Mouse (Mus musculus) liver, embryonic 14.5 days (tissue): Measurements from ENCODE around the gene Mmgt2. TPM values are rescaled to one million over a fixed set of nuclear protein-coding genes. Genes with fewer than 3 reads are reported as not detected.

Experiments used
- ATAC-seq: fragments of 200-750 bp; cut with Nextera tagmentation; 2 replicates; pipeline ENCODE4 v1.8.0; 2017; ENCODE audit warnings: moderate number of reproducible peaks, mild to moderate bottlenecking, moderate library complexity; ENCODE audit not compliant: insufficient read depth
- DNase-seq, 3 experiments: peaks; one replicate each; pipeline ENCODE4 v3.0.0-alpha.2; 2012 to 2013; ENCODE audit warnings: low read depth in 3 of 3, low spot score in 3 of 3
- H3K27ac ChIP-seq: fragments of 300-500 bp; sonication (generic); 2 replicates; pipeline ENCODE4 v1.5.1; 2014; ENCODE audit warnings: moderate library complexity, mild to moderate bottlenecking, control low read depth, inconsistent platforms
- H3K27me3 ChIP-seq: fragments of 300-500 bp; sonication (generic); 2 replicates; pipeline ENCODE4 v1.6.1; 2014; ENCODE audit warnings: mild to moderate bottlenecking, low read length, moderate library complexity; ENCODE audit not compliant: control insufficient read depth, insufficient read depth
- H3K36me3 ChIP-seq: fragments of 300-500 bp; sonication (generic); replicated peaks from 2 replicates; pipeline ENCODE4 v1.6.1; 2014; ENCODE audit warnings: low read depth; ENCODE audit not compliant: control insufficient read depth, insufficient read depth
- H3K4me1 ChIP-seq, 2 experiments: fragments of 200-500 bp in 1 of 2; fragments of 300-500 bp in 1 of 2; sonication (generic) in 1 of 2; replicated peaks; 2 replicates each; pipeline ENCODE4 v1.6.1; 2012 to 2014; ENCODE audit warnings: antibody characterized with exemption in 1 of 2, inconsistent platforms in 1 of 2, low read length in 1 of 2; ENCODE audit not compliant: control insufficient read depth in 2 of 2, insufficient read depth in 2 of 2
- H3K4me2 ChIP-seq: fragments of 300-500 bp; sonication (generic); 2 replicates; pipeline ENCODE4 v1.6.1; 2014; ENCODE audit warnings: low read depth, mild to moderate bottlenecking, control low read depth, moderate library complexity
- H3K4me3 ChIP-seq, 2 experiments: fragments of 200-500 bp in 1 of 2; fragments of 300-500 bp in 1 of 2; sonication (generic) in 1 of 2; 2 replicates each; pipeline ENCODE4 v1.5.1; 2012 to 2014; ENCODE audit warnings: low read depth in 2 of 2, low read length in 2 of 2, mild to moderate bottlenecking in 2 of 2, control low read depth in 1 of 2, inconsistent platforms in 1 of 2, moderate library complexity in 1 of 2; ENCODE audit not compliant: insufficient read depth in 1 of 2
- H3K9ac ChIP-seq: fragments of 300-500 bp; sonication (generic); replicated peaks from 2 replicates; pipeline ENCODE4 v1.6.1; 2014; ENCODE audit warnings: mild to moderate bottlenecking, control low read depth, moderate library complexity
- H3K9me3 ChIP-seq: fragments of 300-500 bp; sonication (generic); 2 replicates; pipeline ENCODE4 v1.6.1; 2016; ENCODE audit warnings: low read length, mixed read lengths; ENCODE audit not compliant: control insufficient read depth
- CTCF ChIP-seq: IDR thresholded peaks from 2 replicates; pipeline ENCODE4 v1.5.1; 2016; ENCODE audit warnings: antibody characterized with exemption, low read depth, control low read depth
- EP300 ChIP-seq: IDR thresholded peaks from 2 replicates; pipeline ENCODE4 v1.6.1; 2016; ENCODE audit warnings: antibody characterized with exemption, low read depth
- WGBS: fragments of 180-500 bp; shearing (Covaris S2); extraction: QIAGEN DNeasy Blood & Tissue Kit; methylation state at CpG from one replicate; pipeline ENCODE4 v1.1.7; 2014; ENCODE audit not compliant: insufficient replicate concordance; 5-methylcytosine and 5-hydroxymethylcytosine counted together
- polyA plus RNA-seq, 2 experiments: library from polyadenylated mRNA; depleted of rRNA in 1 of 2; stranded (reverse) in 1 of 2; unstranded in 1 of 2; fragments of >200 nt; fragmentation: Nextera tagmentation in 1 of 2; extraction: Ambion mirVana in 1 of 2; gene quantifications; 2 replicates each; pipeline versions ENCODE4 v1.2.1 to v1.2.3; 2012 to 2014

Gene Mmgt2
- polyA plus RNA-seq, 2 experiments: 8.1 to 8.8 TPM

DNA sequence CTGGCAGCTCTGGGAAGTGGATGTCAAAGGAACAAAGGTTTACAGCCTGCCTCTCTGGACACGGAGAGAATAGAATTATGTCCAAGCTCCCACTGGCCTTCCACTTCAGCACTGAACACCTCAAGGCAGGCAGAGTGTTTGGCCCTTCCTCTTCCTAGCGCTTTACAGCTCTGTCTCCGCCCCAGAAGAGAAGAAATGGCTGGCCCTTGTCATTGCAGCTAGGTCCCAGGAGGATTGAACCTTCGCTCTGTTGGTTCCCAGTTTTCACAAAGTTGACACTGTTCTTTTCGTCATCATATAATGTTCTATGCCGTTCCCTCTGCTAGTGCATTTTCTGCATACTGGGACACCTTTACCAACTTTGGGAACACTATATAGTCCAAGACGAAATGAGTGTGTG is 59.8 kb downstream of the Mmgt2 start:
- Histone ChIP-seq H3K27ac (no peak overlapping the region), H3K4me1 (no peaks in the 10 kb centered on the region), H3K9ac (no peak overlapping the region), H3K4me2 (no peak overlapping the region), H3K4me3 (no peak overlapping the region), H3K36me3 (no peaks in the 10 kb centered on the region), H3K9me3 (no peaks in the 10 kb centered on the region), H3K27me3 (no peaks in the 10 kb centered on the region)
- 58% methylated on average over 7 of the region's 7 CpGs for WGBS
- ATAC-seq: no peak
- TF ChIP-seq CTCF: no peak
- no peak for TF ChIP-seq EP300
- no peak for DNase-seq

DNA sequence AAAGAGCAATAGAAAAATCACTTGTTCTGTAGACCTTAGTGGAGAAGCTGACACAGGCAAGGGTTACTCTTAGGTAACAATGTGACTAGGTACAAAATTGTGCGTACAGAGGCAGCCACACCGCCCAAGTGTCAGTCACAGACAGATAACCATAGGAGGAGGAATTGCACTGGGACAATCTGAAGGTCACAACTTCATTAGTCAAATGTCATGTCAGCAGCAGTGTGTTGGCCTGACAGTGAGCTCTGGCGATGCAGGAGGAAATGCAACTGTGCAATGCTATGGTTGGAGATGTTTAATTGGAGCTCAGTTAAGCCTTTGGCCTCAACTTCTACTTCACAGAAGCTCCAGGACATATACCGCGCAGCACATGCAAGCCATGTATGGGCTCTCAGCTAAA is 62.2 kb downstream of the Mmgt2 start:
- H3K4me2 ChIP-seq: no peak overlapping the region
- 66% methylated on average over 5 of the region's 5 CpGs for WGBS
- no peaks in the 10 kb centered on the region for H3K36me3 ChIP-seq
- no peak overlapping the region for H3K9ac ChIP-seq
- H3K9me3 ChIP-seq: no peaks in the 10 kb centered on the region
- ATAC-seq: no peak
- no peak overlapping the region for H3K27ac ChIP-seq
- TF ChIP-seq CTCF (no peak), EP300 (no peak)
- no peaks in the 10 kb centered on the region for H3K27me3 ChIP-seq
- no peak for DNase-seq
- no peaks in the 10 kb centered on the region for H3K4me1 ChIP-seq
- no peak overlapping the region for H3K4me3 ChIP-seq

Other genes starting within 250 kb of the Mmgt2 start
- gene Pigl, start 190.2 kb upstream of the Mmgt2 start, polyA plus RNA-seq (2012; rRNA removed): 3.5 and 3.9 TPM in 2 replicates
- 4.1 and 4.3 TPM in 2 replicates for gene Pigl, start 190.2 kb upstream of the Mmgt2 start, polyA plus RNA-seq (2014; fragmentation: Nextera tagmentation; extraction: Ambion mirVana)
- gene Ncor1, start 190.1 kb upstream of the Mmgt2 start, polyA plus RNA-seq (2012; rRNA removed): 35.4 and 37.1 TPM in 2 replicates
- gene Ncor1, start 190.1 kb upstream of the Mmgt2 start, polyA plus RNA-seq (2014; fragmentation: Nextera tagmentation; extraction: Ambion mirVana): 54.3 and 65.3 TPM in 2 replicates
- 23.4 and 26.6 TPM in 2 replicates for gene Cenpv, start 109.4 kb upstream of the Mmgt2 start, polyA plus RNA-seq (2012; rRNA removed)
- 21.8 and 22.3 TPM in 2 replicates for gene Cenpv, start 109.4 kb upstream of the Mmgt2 start, polyA plus RNA-seq (2014; fragmentation: Nextera tagmentation; extraction: Ambion mirVana)
- 1,013 and 1,031 TPM in 2 replicates for gene Ubb, start 97.5 kb upstream of the Mmgt2 start, polyA plus RNA-seq (2012; rRNA removed)
- 1,383 and 1,393 TPM in 2 replicates for gene Ubb, start 97.5 kb upstream of the Mmgt2 start, polyA plus RNA-seq (2014; fragmentation: Nextera tagmentation; extraction: Ambion mirVana)
- 3.5 and 4.2 TPM in 2 replicates for gene Trpv2, start 74.2 kb upstream of the Mmgt2 start, polyA plus RNA-seq (2012; rRNA removed)
- 4.6 and 4.8 TPM in 2 replicates for gene Trpv2, start 74.2 kb upstream of the Mmgt2 start, polyA plus RNA-seq (2014; fragmentation: Nextera tagmentation; extraction: Ambion mirVana)
- 0.93 and 1.1 TPM in 2 replicates for gene Lrrc75a, start 141 bp upstream of the Mmgt2 start, polyA plus RNA-seq (2012; rRNA removed)
- gene Lrrc75a, start 141 bp upstream of the Mmgt2 start, polyA plus RNA-seq (2014; fragmentation: Nextera tagmentation; extraction: Ambion mirVana): 0.99 and 1.3 TPM in 2 replicates
- 0.21 and 0.26 TPM in 2 replicates for gene Zfp287, start 83.2 kb downstream of the Mmgt2 start, polyA plus RNA-seq (2012; rRNA removed)
- gene Zfp287, start 83.2 kb downstream of the Mmgt2 start, polyA plus RNA-seq (2014; fragmentation: Nextera tagmentation; extraction: Ambion mirVana): 0.22 and 0.42 TPM in 2 replicates
- not detected in 2 replicates for gene Gm10428, start 104.4 kb downstream of the Mmgt2 start, polyA plus RNA-seq (2012; rRNA removed)
- gene Gm10428, start 104.4 kb downstream of the Mmgt2 start, polyA plus RNA-seq (2014; fragmentation: Nextera tagmentation; extraction: Ambion mirVana): not detected in 2 replicates
- 0.45 and 0.48 TPM in 2 replicates for gene Zfp286, start 140.8 kb downstream of the Mmgt2 start, polyA plus RNA-seq (2012; rRNA removed)
- gene Zfp286, start 140.8 kb downstream of the Mmgt2 start, polyA plus RNA-seq (2014; fragmentation: Nextera tagmentation; extraction: Ambion mirVana): 0.80 and 1.4 TPM in 2 replicates
- gene Trim16, start 171.6 kb downstream of the Mmgt2 start, polyA plus RNA-seq (2012; rRNA removed): 0.39 and 0.61 TPM in 2 replicates
- 0.43 and 0.49 TPM in 2 replicates for gene Trim16, start 171.6 kb downstream of the Mmgt2 start, polyA plus RNA-seq (2014; fragmentation: Nextera tagmentation; extraction: Ambion mirVana)
- gene Fbxw10, start 198.4 kb downstream of the Mmgt2 start, polyA plus RNA-seq (2012; rRNA removed): 0.08 TPM in 1 of 2 replicates, not detected in the other
- 0.16 TPM in 1 of 2 replicates, not detected in the other for gene Fbxw10, start 198.4 kb downstream of the Mmgt2 start, polyA plus RNA-seq (2014; fragmentation: Nextera tagmentation; extraction: Ambion mirVana)
- gene Tvp23b, start 230.8 kb downstream of the Mmgt2 start, polyA plus RNA-seq (2012; rRNA removed): 8.5 and 12.9 TPM in 2 replicates
- gene Tvp23b, start 230.8 kb downstream of the Mmgt2 start, polyA plus RNA-seq (2014; fragmentation: Nextera tagmentation; extraction: Ambion mirVana): 25.3 and 26.3 TPM in 2 replicates